ENCODE assay signal across 23 mouse cellular contexts in the genomic region with DNA sequence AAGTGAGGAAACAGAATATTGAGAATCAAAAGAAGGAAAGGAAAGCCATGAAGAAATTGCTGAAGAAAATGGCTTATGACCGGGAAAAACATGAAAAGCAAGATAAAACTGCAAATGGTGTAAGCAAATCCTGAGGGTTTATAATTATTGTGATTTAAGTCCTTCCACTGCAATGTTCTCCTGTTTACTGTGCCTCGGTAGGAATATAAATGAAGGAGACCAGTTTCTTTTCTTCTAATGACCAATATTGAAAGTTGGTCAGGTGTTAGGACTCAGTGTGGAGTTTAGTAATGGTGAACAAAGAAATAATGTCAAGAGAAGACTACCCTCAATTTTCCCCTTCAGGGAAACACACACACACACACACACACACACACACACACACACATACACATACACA.
"Had no signal": no experiment of that assay in that cellular context is flagged by ENCODE, and none has a peak within 500 bp of the region (broad histone marks: within the 10 kb centered on the region; RNA-seq: fewer than 3 reads in every experiment).

No protein-coding gene starts in this region.

- H3K4me1 ChIP-seq: embryonic facial prominence, embryonic 15.5 days; forebrain, embryonic 12.5 days; forebrain, embryonic 15.5 days had no signal

- H3K27me3 ChIP-seq: embryonic facial prominence, embryonic 12.5 days; embryonic facial prominence, embryonic 13.5 days; embryonic facial prominence, embryonic 15.5 days; forebrain, embryonic 12.5 days; forebrain, embryonic 13.5 days; forebrain, embryonic 15.5 days had no signal

- H3K4me2 ChIP-seq: embryonic facial prominence, embryonic 12.5 days; embryonic facial prominence, embryonic 13.5 days; embryonic facial prominence, embryonic 15.5 days; forebrain, embryonic 12.5 days; forebrain, embryonic 13.5 days; forebrain, embryonic 15.5 days had no signal

- H3K9me3 ChIP-seq: embryonic facial prominence, embryonic 10.5 days; embryonic facial prominence, embryonic 12.5 days; embryonic facial prominence, embryonic 13.5 days; embryonic facial prominence, embryonic 15.5 days; forebrain, embryonic 10.5 days; forebrain, embryonic 12.5 days; forebrain, embryonic 13.5 days; forebrain, embryonic 15.5 days had no signal

- DNase-seq: cerebellum, adult 8-10 months; cerebellum, adult 9-10 months; cerebellum, adult 9-11 months; cerebellum, postnatal 14 days; cerebellum, postnatal 25 days; cerebellum, postnatal 36 days; forebrain, postnatal 0 days; gastrocnemius, adult 2 months; gastrocnemius, postnatal 10 days; gastrocnemius, postnatal 14 days; gastrocnemius, postnatal 25 days; gastrocnemius, postnatal 36 days; heart, adult 18-20 months; heart, adult 2 months had no signal

- H3K27ac ChIP-seq: embryonic facial prominence, embryonic 12.5 days; embryonic facial prominence, embryonic 13.5 days; embryonic facial prominence, embryonic 15.5 days; forebrain, embryonic 10.5 days; forebrain, embryonic 12.5 days; forebrain, embryonic 13.5 days; forebrain, embryonic 15.5 days; gastrocnemius, adult 2 months; heart, adult 2 months had no signal

- H3K9ac ChIP-seq: embryonic facial prominence, embryonic 12.5 days; embryonic facial prominence, embryonic 13.5 days; embryonic facial prominence, embryonic 15.5 days; forebrain, embryonic 12.5 days; forebrain, embryonic 13.5 days; forebrain, embryonic 15.5 days; forebrain, postnatal 0 days had no signal

- H3K36me3 ChIP-seq: embryonic facial prominence, embryonic 10.5 days; embryonic facial prominence, embryonic 12.5 days; embryonic facial prominence, embryonic 13.5 days; embryonic facial prominence, embryonic 15.5 days; forebrain, embryonic 10.5 days; forebrain, embryonic 12.5 days; forebrain, embryonic 15.5 days had no signal

- H3K4me3 ChIP-seq: embryonic facial prominence, embryonic 10.5 days; embryonic facial prominence, embryonic 12.5 days; embryonic facial prominence, embryonic 13.5 days; embryonic facial prominence, embryonic 15.5 days; erythroblast, embryonic 14.5 days; forebrain, embryonic 10.5 days; forebrain, embryonic 12.5 days; forebrain, embryonic 13.5 days; forebrain, embryonic 15.5 days; gastrocnemius, adult 2 months; heart, adult 2 months had no signal
